Mouse (Mus musculus): ENCODE measurements around the gene Gpam.

- TF ChIP-seq GATA1 (IDR thresholded peaks at IDR 0.05; ENCODE audit: borderline replicate concordance, low read length) (no peak), FLI1 (IDR thresholded peaks at IDR 0.05; ENCODE audit: low read length) (no peak)
Measured at GRCm38 (mm10) chr19:55143391-55144300, 16.6 kb upstream of the Gpam start.

Data from megakaryocyte, embryonic 14.5 days (primary cell).